Mouse (Mus musculus) stomach, postnatal 0 days (tissue): ENCODE results near the gene Nbea.

Source experiments
- CTCF ChIP-seq: IDR thresholded peaks from 2 replicates; pipeline ENCODE4 v1.5.1; 2016; ENCODE audit warnings: antibody characterized with exemption, low read depth, mild to moderate bottlenecking, moderate library complexity
- EP300 ChIP-seq: optimal IDR thresholded peaks from 2 replicates; pipeline ENCODE3; 2016; ENCODE audit warnings: antibody characterized with exemption

DNA sequence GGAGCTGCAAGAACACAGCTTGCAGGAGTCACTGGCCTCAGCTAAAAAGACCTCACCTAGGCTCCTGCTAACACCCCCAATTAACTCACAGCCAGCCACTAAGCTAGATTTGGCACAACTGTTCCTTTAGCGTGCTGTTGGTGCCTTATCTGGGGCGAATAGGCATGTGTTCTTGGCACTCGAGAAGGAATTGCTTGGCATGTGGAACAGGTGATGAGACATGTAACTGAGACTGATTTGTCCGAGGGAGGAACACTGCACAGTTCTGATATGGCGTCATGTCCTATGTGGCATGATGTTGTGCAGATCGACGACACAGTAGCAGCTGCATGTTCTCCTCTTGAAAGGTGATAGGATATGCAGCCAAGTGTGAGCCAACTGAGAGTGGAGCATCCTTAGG lies 331.0 kb downstream of the Nbea start:
- TF ChIP-seq CTCF: no peak
- TF ChIP-seq EP300: no peak
